Mouse (Mus musculus) embryonic fibroblast, embryonic 13.5 days (primary cell): ENCODE measurements around the gene Rab4b.

Source experiments
- CTCF ChIP-seq: IDR thresholded peaks from 2 replicates; pipeline ENCODE4 v1.5.1; 2011; ENCODE audit warnings: mild to moderate bottlenecking, control low read depth, low read length, moderate library complexity, borderline replicate concordance; ENCODE audit not compliant: insufficient read depth
- POLR2A ChIP-seq: IDR thresholded peaks from 2 replicates; pipeline ENCODE4 v1.6.1; 2011; ENCODE audit warnings: low read depth, mild to moderate bottlenecking, control low read depth, low read length, moderate library complexity

DNA sequence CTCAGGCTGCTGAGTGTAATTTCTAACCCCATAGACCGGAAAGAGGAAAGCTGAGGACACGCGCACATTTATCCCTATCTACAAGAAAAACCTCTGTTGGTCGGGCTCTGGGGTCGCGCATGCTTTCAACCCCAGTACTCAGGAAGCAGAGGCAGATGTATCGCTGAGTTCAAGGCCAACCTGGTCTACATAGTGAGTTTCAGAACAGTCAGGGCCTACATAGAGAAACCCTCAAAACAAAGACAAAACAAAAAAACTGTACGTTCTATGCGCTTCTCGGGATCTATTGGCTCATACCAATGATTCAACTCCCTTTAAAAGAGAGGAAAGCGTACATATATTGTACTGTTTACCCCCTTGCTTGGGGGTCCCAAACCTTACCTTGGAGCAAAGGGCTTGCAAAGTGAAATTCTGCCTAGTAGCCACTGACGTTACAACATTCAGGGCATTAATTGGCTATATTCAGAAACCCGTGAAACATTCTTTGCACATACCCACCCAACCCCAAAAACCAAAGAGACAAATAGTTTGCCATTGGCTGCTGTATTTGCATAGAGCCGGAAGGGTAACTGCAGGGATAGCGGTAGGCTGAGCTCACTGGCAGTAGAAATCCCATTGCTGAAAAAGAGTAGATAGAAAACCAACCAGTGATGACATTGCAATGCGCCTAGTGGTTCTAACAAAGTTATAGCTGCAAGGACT, 672 bp upstream of the Rab4b start:
- TF ChIP-seq POLR2A (no peak), CTCF (no peak)
